Mouse (Mus musculus) midbrain, postnatal 0 days (tissue): ENCODE results near the gene Galnt2. TPM values are rescaled to one million over a fixed set of nuclear protein-coding genes. Genes with fewer than 3 reads are reported as not detected.

ENCODE experiments used
- ATAC-seq: fragments of 200-750 bp; cut with Nextera tagmentation; 2 replicates; pipeline ENCODE4 v1.8.0; 2017; ENCODE audit warnings: moderate number of reproducible peaks, mild to moderate bottlenecking, moderate TSS enrichment, moderate library complexity; ENCODE audit not compliant: low FRiP score
- DNase-seq: peaks from one replicate; pipeline ENCODE4 v3.0.0-alpha.2; 2015; ENCODE audit warnings: low spot score
- H3K27ac ChIP-seq: fragments of 300-500 bp; sonication (generic); 2 replicates; pipeline ENCODE4 v1.5.1; 2014; ENCODE audit warnings: low read depth, mild to moderate bottlenecking, low read length, mixed read lengths
- H3K27me3 ChIP-seq: fragments of 300-500 bp; sonication (generic); 2 replicates; pipeline ENCODE4 v1.6.1; 2014; ENCODE audit warnings: low read length, control low read depth, mixed read lengths; ENCODE audit not compliant: insufficient read depth
- H3K36me3 ChIP-seq: fragments of 300-500 bp; sonication (generic); 2 replicates; pipeline ENCODE4 v1.6.1; 2014; ENCODE audit warnings: low read length, control low read depth, mixed read lengths; ENCODE audit not compliant: insufficient read depth
- H3K4me1 ChIP-seq: fragments of 300-500 bp; sonication (generic); 2 replicates; pipeline ENCODE4 v1.6.1; 2014; ENCODE audit warnings: mild to moderate bottlenecking, control low read depth, antibody characterized with exemption, low read length, mixed read lengths; ENCODE audit not compliant: insufficient read depth
- H3K4me2 ChIP-seq: fragments of 300-500 bp; sonication (generic); 2 replicates; pipeline ENCODE4 v1.6.1; 2014; ENCODE audit warnings: low read depth, mild to moderate bottlenecking, low read length, mixed read lengths; ENCODE audit not compliant: poor library complexity, severe bottlenecking
- H3K4me3 ChIP-seq: fragments of 300-500 bp; sonication (generic); 2 replicates; pipeline ENCODE4 v1.5.1; 2014; ENCODE audit warnings: low read depth, mild to moderate bottlenecking, low read length, moderate library complexity
- H3K9ac ChIP-seq: fragments of 300-500 bp; sonication (generic); replicated peaks from 2 replicates; pipeline ENCODE4 v1.6.1; 2014; ENCODE audit warnings: mild to moderate bottlenecking, low read length, moderate library complexity, mixed read lengths; ENCODE audit not compliant: poor library complexity, severe bottlenecking
- H3K9me3 ChIP-seq: fragments of 300-500 bp; sonication (generic); 2 replicates; pipeline ENCODE4 v1.6.1; 2016; ENCODE audit warnings: low read length, control low read depth
- CTCF ChIP-seq: IDR thresholded peaks from 2 replicates; pipeline ENCODE4 v1.5.1; 2016; ENCODE audit warnings: antibody characterized with exemption, mild to moderate bottlenecking
- WGBS: fragments of 180-500 bp; shearing (Covaris S2); extraction: QIAGEN DNeasy Blood & Tissue Kit; methylation state at CpG from one replicate; pipeline ENCODE4 v1.1.7; 2014; 5-methylcytosine and 5-hydroxymethylcytosine counted together
- polyA plus RNA-seq: library from polyadenylated mRNA; unstranded; fragments of >200 nt; fragmentation: Nextera tagmentation; extraction: Ambion mirVana; gene quantifications from 2 replicates; pipeline ENCODE4 v1.2.1, GENCODE M21; 2015
- total RNA-seq: library from RNA; depleted of rRNA; stranded (reverse); fragments of >200 nt; gene quantifications from 2 replicates; pipeline ENCODE4 v1.2.3, GENCODE M21; 2014; rRNA removed

The Galnt2 gene
- total and polyA plus RNA-seq, 2 experiments from 2014 or later: 51.3 to 65.4 TPM

- no peak for DNase-seq
- Histone ChIP-seq H3K9ac (no peak overlapping the region), H3K27me3 (no peaks in the 10 kb centered on the region), H3K27ac (no peak overlapping the region), H3K9me3 (no peaks in the 10 kb centered on the region), H3K4me3 (no peak overlapping the region), H3K4me1 (no peaks in the 10 kb centered on the region), H3K4me2 (no peak overlapping the region), H3K36me3 (peaks cover 4% of the 10 kb centered on the region; the same call in 1 of the 2 replicates)
- WGBS: 85% methylated on average over 4 of the region's 4 CpGs
- no peak for ATAC-seq
- TF ChIP-seq CTCF: peak; percentile 55
These were observed 162.7 kb downstream of the Galnt2 start for GRCm38 (mm10) chr8:124393927-124394326.

DNA sequence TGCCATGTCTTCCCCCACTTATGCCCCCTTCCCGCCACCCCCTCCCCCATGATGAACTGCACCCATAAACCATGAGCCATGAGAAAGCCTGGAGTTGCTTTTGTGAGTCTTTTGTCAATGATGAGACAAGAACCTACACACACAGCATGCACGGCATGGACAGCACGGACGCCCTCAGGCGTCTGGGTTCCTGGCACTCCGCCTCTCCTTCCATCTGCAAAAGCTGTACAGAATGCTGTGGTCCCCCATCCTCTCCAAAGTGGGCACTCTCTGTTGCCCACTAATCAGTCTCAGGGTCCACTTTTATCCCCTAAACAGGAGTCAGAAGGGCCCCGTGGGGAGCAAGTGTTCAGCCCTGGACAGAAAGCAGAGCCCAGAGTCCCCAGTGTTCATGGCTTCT is 163.8 kb downstream of the Galnt2 start:
- DNase-seq (no peak), ATAC-seq (no peak)
- Histone ChIP-seq H3K36me3 (peaks cover 4% of the 10 kb centered on the region; the same call in 1 of the 2 replicates), H3K9me3 (no peaks in the 10 kb centered on the region), H3K4me3 (no peak overlapping the region), H3K27me3 (no peaks in the 10 kb centered on the region), H3K4me1 (no peaks in the 10 kb centered on the region), H3K27ac (no peak overlapping the region), H3K9ac (no peak overlapping the region), H3K4me2 (no peak overlapping the region)
- TF ChIP-seq CTCF: no peak
- 84% methylated on average over 7 of the region's 7 CpGs for WGBS

Other genes starting within 250 kb of the Galnt2 start
- 43.4 and 52.7 TPM in 2 replicates for gene Abcb10, start 248.3 kb upstream of the Galnt2 start, total RNA-seq
- gene Abcb10, start 248.3 kb upstream of the Galnt2 start, polyA plus RNA-seq: 14.7 and 14.8 TPM in 2 replicates
- gene Taf5l, start 210.0 kb upstream of the Galnt2 start, total RNA-seq: 35.7 and 37.1 TPM in 2 replicates
- 18.6 and 19.5 TPM in 2 replicates for gene Taf5l, start 210.0 kb upstream of the Galnt2 start, polyA plus RNA-seq
- 12.0 and 13.2 TPM in 2 replicates for gene Urb2, start 209.9 kb upstream of the Galnt2 start, total RNA-seq
- gene Urb2, start 209.9 kb upstream of the Galnt2 start, polyA plus RNA-seq: 1.5 and 1.8 TPM in 2 replicates
- gene Pgbd5, start 208.3 kb downstream of the Galnt2 start, total RNA-seq: 61.1 and 77.0 TPM in 2 replicates
- gene Pgbd5, start 208.3 kb downstream of the Galnt2 start, polyA plus RNA-seq: 12.2 and 13.5 TPM in 2 replicates